ENCODE assay signal across 9 mouse cellular contexts in the genomic region with DNA sequence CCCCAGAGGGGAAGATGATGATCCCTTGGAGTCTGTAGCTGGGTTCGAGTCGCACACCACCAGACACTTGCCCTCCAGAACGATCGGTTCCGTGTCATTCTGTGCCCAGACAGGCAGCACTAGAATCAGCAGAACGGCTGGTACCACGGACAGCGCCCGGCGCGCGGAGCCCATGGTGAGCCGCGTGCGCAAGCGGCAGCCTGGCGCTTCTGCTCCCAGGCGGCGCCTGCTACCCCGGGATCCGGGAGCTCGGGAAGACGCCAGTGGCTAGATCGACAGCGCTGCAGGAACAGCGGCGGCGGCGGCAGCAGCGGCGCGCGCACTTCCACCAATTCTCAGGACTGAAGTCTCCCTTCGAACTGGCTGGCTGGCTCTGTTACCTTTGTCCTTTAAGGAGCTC. TPM values are rescaled to one million over a fixed set of nuclear protein-coding genes. Genes with fewer than 3 reads are reported as not detected.
DNase-seq lines count a peak whose midpoint lies in the region; ATAC-seq and TF ChIP-seq lines count a peak whose summit lies in the region.
"Had no signal": no experiment of that assay in that cellular context is flagged by ENCODE, and none has a peak within 500 bp of the region (broad histone marks: within the 10 kb centered on the region; RNA-seq: fewer than 3 reads in every experiment).

No protein-coding gene starts in this region.

- peak overlapping the region; percentile 45 for H3K4me3 ChIP-seq in forebrain, embryonic 15.5 days
- H3K4me3 ChIP-seq in hindbrain, embryonic 10.5 days, result peak overlapping the region; percentile 53
- no peak overlapping the region for H3K4me3 ChIP-seq in lung, embryonic 14.5 days (ENCODE audit: low read depth, low read length)

- under 1% methylated on average over 34 of the region's 34 CpGs for WGBS in forebrain, embryonic 15.5 days
- WGBS in hindbrain, embryonic 10.5 days, result under 1% methylated on average over 34 of the region's 34 CpGs
- WGBS in lung, embryonic 14.5 days, result under 1% methylated on average over 34 of the region's 34 CpGs

- no peaks in the 10 kb centered on the region for H3K36me3 ChIP-seq in forebrain, embryonic 15.5 days
- no peaks in the 10 kb centered on the region for H3K36me3 ChIP-seq in hindbrain, embryonic 10.5 days
- no peaks in the 10 kb centered on the region for H3K36me3 ChIP-seq in lung, embryonic 14.5 days (ENCODE audit: insufficient read depth)

- peak; percentile 34 for TF ChIP-seq CTCF in lung, embryonic 14.5 days (IDR thresholded peaks at IDR 0.05; ENCODE audit: low read depth)

- H3K27ac ChIP-seq in forebrain, embryonic 15.5 days (replicated peaks), result no peak overlapping the region
- H3K27ac ChIP-seq in hindbrain, embryonic 10.5 days, result no peak overlapping the region; the same call in 1 of the 2 replicates
- H3K27ac ChIP-seq in lung, embryonic 14.5 days (ENCODE audit: low read depth), result no peak overlapping the region

- peaks cover 35% of the 10 kb centered on the region for H3K27me3 ChIP-seq in forebrain, embryonic 15.5 days
- H3K27me3 ChIP-seq in hindbrain, embryonic 10.5 days (ENCODE audit: insufficient read depth, poor library complexity, severe bottlenecking), result peaks cover 63% of the 10 kb centered on the region
- peaks cover 48% of the 10 kb centered on the region for H3K27me3 ChIP-seq in lung, embryonic 14.5 days (ENCODE audit: insufficient read depth, low read length)
- H3K27me3 ChIP-seq: Patski had no signal

- H3K4me1 ChIP-seq in forebrain, embryonic 15.5 days, result peaks cover 33% of the 10 kb centered on the region
- peaks cover 49% of the 10 kb centered on the region for H3K4me1 ChIP-seq in hindbrain, embryonic 10.5 days (replicated peaks)
- no peaks in the 10 kb centered on the region for H3K4me1 ChIP-seq in lung, embryonic 14.5 days (ENCODE audit: insufficient read depth)

- H3K9me3 ChIP-seq in forebrain, embryonic 15.5 days, result no peaks in the 10 kb centered on the region
- no peaks in the 10 kb centered on the region for H3K9me3 ChIP-seq in hindbrain, embryonic 10.5 days
- H3K9me3 ChIP-seq in lung, embryonic 14.5 days (ENCODE audit: low read depth, low read length), result no peaks in the 10 kb centered on the region

- ATAC-seq in forebrain, embryonic 15.5 days (replicated peaks), result peak; percentile 65
- ATAC-seq in lung, embryonic 14.5 days (ENCODE audit: insufficient read depth), result peak; percentile 92
- ATAC-seq: Patski had no signal

- H3K9ac ChIP-seq in forebrain, embryonic 15.5 days (replicated peaks), result peak overlapping the region; percentile 50
- no peak overlapping the region for H3K9ac ChIP-seq in lung, embryonic 14.5 days

- H3K4me2 ChIP-seq in forebrain, embryonic 15.5 days (replicated peaks), result peak overlapping the region; percentile 86
- H3K4me2 ChIP-seq in lung, embryonic 14.5 days, result peak overlapping the region; percentile 29; the same call in 1 of the 2 replicates

- DNase-seq in 3134 (ENCODE audit: extremely low read depth, insufficient read length, low spot score), result peak; percentile 7
- peak; percentile 92 for DNase-seq in adrenal gland, postnatal 36 days
- peak; percentile 87 for DNase-seq in hindbrain, embryonic 10.5 days (ENCODE audit: low spot score)
- peak; percentile 12 to 46 for DNase-seq in layer of hippocampus, adult 8-10 months (ENCODE audit: low spot score in 2 of 2)
- DNase-seq in lung, embryonic 14.5 days, result peak; percentile 96
- DNase-seq in ovary, postnatal 14 days (ENCODE audit: low spot score), result peak; percentile 80
- DNase-seq in spleen, postnatal 36 days (ENCODE audit: low spot score in 2 of 2), result no peak

RNA-seq across cellular contexts. Expression of a gene that starts 1.1 kb away (rescaled TPM):
- not detected for total RNA-seq in adrenal gland, postnatal 36 days (2021)
- polyA plus RNA-seq in forebrain, embryonic 15.5 days (2015; fragmentation: Nextera tagmentation; extraction: Ambion mirVana), result 8.4 and 10.8 TPM in 2 replicates
- 0.51 and 2.7 TPM in 2 replicates for polyA plus RNA-seq in hindbrain, embryonic 10.5 days (2016; fragmentation: Nextera tagmentation; extraction: Ambion mirVana)
- total RNA-seq in layer of hippocampus, adult 8-10 months (2022), result 10 to 100 TPM in 2 of 4 experiments, 1 to 10 TPM in 2; 8.0 to 10.9 (median 10.0) TPM
- polyA plus RNA-seq in lung, embryonic 14.5 days (2014; fragmentation: Nextera tagmentation; extraction: Ambion mirVana), result not detected in 2 replicates
- polyA plus RNA-seq: Patski had no signal

Comparison
In these comparisons a context has a peak if more than half of its experiments do, and no peak if none do; other contexts are left out.
1. DNase-seq: peak in 3134 (single experiment), adrenal gland, postnatal 36 days (2 of 2), hindbrain, embryonic 10.5 days (single experiment), layer of hippocampus, adult 8-10 months (2 of 2), lung, embryonic 14.5 days (single experiment) and ovary, postnatal 14 days (single experiment); none in spleen, postnatal 36 days (0 of 2).